Mouse (Mus musculus) right cerebral cortex, postnatal 36 days (tissue): ENCODE measurements around the gene Aktip.

Experiments used
- DNase-seq, 2 experiments: peaks; one replicate each; pipeline ENCODE4 v3.0.0; 2022; ENCODE audit warnings: low spot score in 2 of 2, mixed read lengths in 1 of 2

The Aktip gene

GRCm38 (mm10) chr8:91190816-91191340 lies 8.9 kb downstream of the Aktip start:
- peak; percentile 23 to 32 for DNase-seq

GRCm38 (mm10) chr8:91188152-91188551 lies 11.6 kb downstream of the Aktip start:
- DNase-seq = no peak

- DNase-seq = no peak
Measured at GRCm38 (mm10) chr8:91186372-91186771, 13.4 kb downstream of the Aktip start.

GRCm38 (mm10) chr8:91177708-91178107 lies 22.1 kb downstream of the Aktip start:
- no peak for DNase-seq

GRCm38 (mm10) chr8:91176176-91176575 lies 23.6 kb downstream of the Aktip start:
- DNase-seq = no peak

- no peak for DNase-seq
Measured at GRCm38 (mm10) chr8:91171605-91172004, 28.2 kb downstream of the Aktip start.

- no peak for DNase-seq
Measured at GRCm38 (mm10) chr8:91170914-91171313, 28.9 kb downstream of the Aktip start.

- no peak for DNase-seq
Measured at GRCm38 (mm10) chr8:91170152-91170551, 29.6 kb downstream of the Aktip start.

GRCm38 (mm10) chr8:91159959-91160800 lies 39.6 kb downstream of the Aktip start:
- DNase-seq = no peak

GRCm38 (mm10) chr8:91158617-91159016 lies 41.2 kb downstream of the Aktip start:
- DNase-seq = no peak

- no peak for DNase-seq
Measured at GRCm38 (mm10) chr8:91154564-91154963, 45.2 kb downstream of the Aktip start.

GRCm38 (mm10) chr8:91153831-91154230 lies 45.9 kb downstream of the Aktip start:
- DNase-seq = no peak

- DNase-seq = no peak
Measured at GRCm38 (mm10) chr8:91151531-91151930, 48.2 kb downstream of the Aktip start.

GRCm38 (mm10) chr8:91149298-91149697 lies 50.5 kb downstream of the Aktip start:
- DNase-seq = no peak

GRCm38 (mm10) chr8:91148643-91149178 lies 51.1 kb downstream of the Aktip start:
- DNase-seq = no peak

GRCm38 (mm10) chr8:91147715-91148114 lies 52.1 kb downstream of the Aktip start:
- no peak for DNase-seq

- no peak for DNase-seq
Measured at GRCm38 (mm10) chr8:91140828-91141227, 58.9 kb downstream of the Aktip start.

GRCm38 (mm10) chr8:91135308-91136181 lies 64.2 kb downstream of the Aktip start:
- DNase-seq = no peak

GRCm38 (mm10) chr8:91134659-91135058 lies 65.1 kb downstream of the Aktip start:
- DNase-seq = no peak

- DNase-seq = peak; percentile 100
Measured at GRCm38 (mm10) chr8:91134070-91134475, 65.7 kb downstream of the Aktip start.

- DNase-seq = peak in 1 of 2 experiments; percentile 14
Measured at GRCm38 (mm10) chr8:91133441-91134069, 66.2 kb downstream of the Aktip start.

- no peak for DNase-seq
Measured at GRCm38 (mm10) chr8:91132731-91133130, 67.0 kb downstream of the Aktip start.
